Mouse (Mus musculus) ES-CJ7 (cell line): ENCODE data around the gene Tmem184b.

Experiments
- DNase-seq: peaks from one replicate; pipeline ENCODE4 v3.0.0; 2011; ENCODE audit warnings: low read depth, low spot score

The Tmem184b gene

GRCm38 (mm10) chr15:79429994-79430393 is 26.6 kb upstream of the Tmem184b start:
- DNase-seq = no peak

DNA sequence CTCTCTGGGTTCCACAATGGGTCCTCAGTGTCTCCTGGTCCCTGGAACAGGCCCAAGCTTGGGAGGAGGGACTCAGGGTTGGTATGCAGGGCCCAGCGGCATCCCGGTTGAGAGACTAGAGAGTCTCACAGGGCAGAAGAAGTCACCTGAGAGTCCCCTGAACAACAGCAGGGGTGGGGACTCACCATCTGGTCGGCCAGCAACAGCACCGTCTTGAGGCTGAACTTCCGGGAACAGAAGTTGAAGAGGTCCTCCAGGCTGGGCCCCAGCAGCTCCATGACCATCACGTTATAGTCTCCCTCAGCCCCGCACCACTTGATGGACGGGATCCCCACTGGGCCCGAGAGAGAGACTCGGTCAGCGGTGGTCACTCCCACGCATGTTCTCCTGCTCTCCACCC is 26.2 kb upstream of the Tmem184b start:
- no peak for DNase-seq

GRCm38 (mm10) chr15:79428616-79429015 is 25.2 kb upstream of the Tmem184b start:
- no peak for DNase-seq

DNA sequence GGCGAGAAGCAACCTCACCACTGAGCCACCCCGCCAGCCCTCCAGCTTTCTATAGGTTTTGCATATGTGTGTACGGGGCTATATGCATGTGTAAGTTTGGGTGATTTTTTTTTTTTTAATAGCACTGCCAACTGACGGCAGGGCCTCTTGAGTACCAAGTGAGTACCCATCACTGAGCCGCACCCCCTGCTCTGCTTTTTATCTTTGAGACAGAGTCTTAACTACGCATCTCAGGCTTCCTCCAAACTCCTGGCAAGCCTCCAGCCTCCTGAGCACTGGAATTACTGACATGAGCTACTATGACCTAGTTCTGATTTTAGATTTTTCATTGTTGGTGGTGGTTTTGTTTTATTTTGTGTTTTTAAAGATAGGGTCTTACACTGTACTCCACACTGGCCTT is 24.1 kb upstream of the Tmem184b start:
- no peak for DNase-seq

DNA sequence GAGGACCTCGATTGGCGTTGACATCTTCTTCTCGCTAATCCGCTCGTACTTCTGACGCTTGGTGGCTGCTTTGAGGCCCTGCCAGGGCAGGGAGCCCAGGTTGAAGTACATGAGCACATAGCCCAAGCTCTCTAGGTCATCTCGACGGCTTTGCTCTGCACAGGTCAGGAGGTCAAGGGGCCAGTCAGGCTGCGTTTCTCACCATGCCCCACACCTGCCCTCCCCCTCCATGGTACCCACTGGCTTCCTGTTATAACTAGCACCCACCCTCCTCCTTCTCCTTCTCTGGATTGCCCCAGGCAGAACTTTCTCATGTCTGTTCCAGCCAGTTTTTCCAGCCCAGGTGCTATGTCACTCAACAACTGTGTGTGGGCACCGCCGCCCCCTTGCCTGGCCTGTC is 22.1 kb upstream of the Tmem184b start:
- no peak for DNase-seq

GRCm38 (mm10) chr15:79424602-79425001 is 21.2 kb upstream of the Tmem184b start:
- DNase-seq = no peak

DNA sequence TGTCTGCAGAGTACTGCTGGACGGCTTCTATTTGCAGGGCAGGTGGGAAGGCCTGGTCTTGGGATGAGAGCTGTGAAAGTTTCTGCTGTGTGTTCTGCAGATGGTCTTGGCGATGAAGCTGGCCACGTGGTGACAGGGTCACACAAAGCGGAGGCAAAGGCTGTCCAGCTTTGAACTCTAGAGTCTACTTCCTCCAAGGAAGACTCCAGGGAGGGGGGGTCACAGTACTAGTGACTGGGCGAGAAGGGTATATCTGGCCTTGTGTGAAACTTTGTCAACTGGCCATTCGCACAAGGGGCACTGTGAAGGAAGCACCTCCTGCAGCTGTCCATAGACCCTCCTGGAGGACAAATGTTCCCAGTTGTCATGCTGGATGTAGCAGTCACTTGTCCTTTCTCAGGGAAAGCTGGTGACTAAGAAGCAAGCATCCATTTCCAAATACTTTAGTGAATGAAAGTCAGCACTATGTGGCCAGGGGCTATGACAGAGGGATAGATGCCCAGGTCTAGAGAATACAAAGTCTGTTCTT is 19.4 kb upstream of the Tmem184b start:
- no peak for DNase-seq

DNA sequence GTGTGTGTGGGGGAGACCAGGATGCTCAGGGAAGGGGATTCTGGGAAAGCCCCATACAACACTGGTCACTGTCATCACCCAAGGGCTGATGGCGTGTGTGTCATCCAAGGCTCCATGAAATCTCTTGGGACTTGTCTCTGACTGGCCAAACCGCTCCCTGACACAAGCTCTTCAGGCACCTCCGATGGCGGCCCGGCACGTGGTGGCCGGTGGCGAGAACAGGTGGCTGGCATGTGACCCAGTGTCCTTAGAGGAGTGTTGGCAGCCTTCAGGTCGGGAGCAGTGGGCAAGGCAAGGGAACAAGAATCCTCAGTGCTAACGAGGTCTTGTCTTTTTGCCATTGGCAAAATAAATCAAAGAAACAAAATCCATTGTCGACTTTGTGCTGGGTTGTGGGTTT is 15.3 kb upstream of the Tmem184b start:
- DNase-seq = no peak

- no peak for DNase-seq
Observed at GRCm38 (mm10) chr15:79418265-79418664, 14.9 kb upstream of the Tmem184b start.

GRCm38 (mm10) chr15:79417379-79417778 is 14.0 kb upstream of the Tmem184b start:
- DNase-seq = no peak

- peak; percentile 89 for DNase-seq
Observed at GRCm38 (mm10) chr15:79416460-79417085, 13.2 kb upstream of the Tmem184b start.

DNA sequence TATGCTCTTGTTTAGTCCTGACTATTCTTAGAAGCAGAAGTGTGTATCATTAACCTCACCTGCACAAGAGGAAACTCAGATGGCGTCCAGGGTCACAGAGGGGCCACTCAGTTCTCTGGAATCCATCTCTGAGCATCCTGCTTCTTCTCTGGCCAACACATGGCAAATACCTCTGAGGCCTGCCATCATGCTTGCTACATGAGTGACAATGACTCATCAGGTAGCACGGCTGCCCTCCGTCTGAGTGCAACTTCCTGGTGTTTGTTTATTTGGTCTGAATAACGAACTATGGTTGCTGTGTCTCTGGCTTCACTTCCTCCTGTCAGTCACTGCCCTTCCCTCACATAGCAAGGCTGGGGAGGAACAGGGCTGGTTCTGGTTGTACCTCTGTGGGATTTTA is 11.1 kb upstream of the Tmem184b start:
- no peak for DNase-seq

GRCm38 (mm10) chr15:79413802-79414201 is 10.4 kb upstream of the Tmem184b start:
- DNase-seq = no peak

GRCm38 (mm10) chr15:79413201-79413600 is 9.8 kb upstream of the Tmem184b start:
- no peak for DNase-seq

DNA sequence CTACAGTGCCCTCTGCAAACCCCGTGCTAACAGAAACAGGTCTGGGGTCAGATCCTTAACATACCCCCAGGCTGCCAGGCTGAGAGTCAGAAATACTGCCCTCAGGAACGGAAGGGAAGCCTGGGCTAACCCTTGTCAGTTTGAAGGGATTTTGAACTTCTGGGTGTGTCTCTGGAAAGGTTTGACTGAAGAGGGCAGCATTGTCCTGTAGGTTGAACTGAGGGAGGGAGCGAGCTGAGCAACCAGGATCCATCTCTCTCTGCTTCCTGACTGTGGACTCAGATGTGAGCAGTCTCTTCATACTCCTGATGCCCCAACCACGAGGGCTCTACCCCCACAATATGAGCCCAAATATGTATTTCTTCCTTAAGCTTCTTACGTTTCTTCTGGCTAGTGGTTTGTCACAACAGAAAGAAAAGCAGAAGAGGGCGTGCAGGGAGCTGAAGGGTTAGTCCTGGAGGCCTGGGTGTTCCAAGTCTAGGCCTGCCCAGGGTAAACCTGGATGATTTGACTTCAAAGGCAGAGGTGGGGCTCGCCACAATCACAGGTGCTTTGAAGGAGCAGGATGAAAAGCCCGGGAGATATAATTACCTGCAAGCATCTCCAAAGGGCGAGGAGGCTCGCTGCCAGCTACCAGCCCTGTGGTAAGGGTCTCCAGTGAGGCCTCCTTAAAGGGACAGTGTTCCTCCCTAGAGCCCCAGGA is 8.1 kb upstream of the Tmem184b start:
- DNase-seq = peak; percentile 68

- DNase-seq = no peak
Observed at GRCm38 (mm10) chr15:79409077-79409573, 5.8 kb upstream of the Tmem184b start.

DNA sequence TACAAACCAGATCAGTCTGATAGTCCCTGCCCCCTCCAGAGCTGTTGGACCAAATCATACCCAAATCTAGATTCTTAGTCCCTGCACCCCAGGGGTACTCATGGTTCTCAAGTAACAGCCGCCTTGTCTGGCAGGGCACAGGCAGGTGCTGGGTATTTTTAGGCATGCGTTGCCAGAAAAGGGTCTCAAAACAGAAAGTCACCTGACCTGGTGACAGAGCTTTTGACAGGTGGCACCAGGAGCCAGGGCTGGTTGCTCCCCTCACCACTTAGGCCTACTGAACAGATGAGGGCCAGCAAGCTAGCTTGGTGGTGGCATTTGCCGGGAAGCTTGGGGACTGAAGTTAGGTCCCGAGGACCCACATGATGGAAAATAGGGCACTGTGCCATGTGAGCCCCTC is 3.2 kb upstream of the Tmem184b start:
- DNase-seq = no peak

DNA sequence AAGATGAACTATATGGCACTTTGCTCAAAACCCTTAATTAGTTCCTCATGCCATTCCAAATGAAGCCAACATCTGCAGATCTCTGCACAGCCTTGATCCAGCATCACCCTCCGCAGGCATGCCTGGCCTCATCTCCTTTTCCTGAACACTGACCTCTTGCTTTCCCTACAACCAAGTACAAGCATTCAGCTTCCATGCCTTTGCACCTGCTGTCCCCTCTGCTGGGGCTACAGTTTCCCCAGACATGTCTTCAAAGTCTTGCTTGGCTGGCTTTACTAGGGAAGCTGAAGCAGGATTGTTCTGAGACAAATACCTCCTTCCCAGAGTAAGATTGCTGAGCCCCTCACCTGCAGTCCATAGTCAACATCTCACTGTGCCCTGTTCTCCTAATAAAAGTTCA is 908 bp upstream of the Tmem184b start:
- DNase-seq = no peak

- no peak for DNase-seq
Observed at GRCm38 (mm10) chr15:79403763-79404210, 418 bp upstream of the Tmem184b start.

DNA sequence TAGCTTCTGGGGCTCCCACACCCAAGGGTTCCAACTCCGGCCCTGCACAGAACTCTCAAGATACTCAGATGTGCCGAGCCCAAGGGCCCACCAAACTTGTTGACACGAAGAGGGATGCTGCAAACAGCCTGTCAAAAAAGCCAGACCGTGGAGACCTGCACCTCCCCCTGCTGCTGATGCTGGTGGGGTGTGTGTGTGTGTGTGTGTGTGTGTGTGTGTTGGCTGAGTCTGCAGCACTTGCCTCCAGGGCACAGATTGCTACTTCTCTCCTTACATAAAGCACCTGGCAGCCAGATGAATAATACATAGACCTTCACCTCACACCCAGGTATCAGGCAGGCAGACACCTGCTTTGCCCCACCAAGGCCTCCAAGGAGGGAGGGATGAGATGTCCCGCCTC is 1.2 kb downstream of the Tmem184b start:
- peak; percentile 39 for DNase-seq

- DNase-seq = no peak
Observed at GRCm38 (mm10) chr15:79400975-79401365, 2.4 kb downstream of the Tmem184b start.

DNA sequence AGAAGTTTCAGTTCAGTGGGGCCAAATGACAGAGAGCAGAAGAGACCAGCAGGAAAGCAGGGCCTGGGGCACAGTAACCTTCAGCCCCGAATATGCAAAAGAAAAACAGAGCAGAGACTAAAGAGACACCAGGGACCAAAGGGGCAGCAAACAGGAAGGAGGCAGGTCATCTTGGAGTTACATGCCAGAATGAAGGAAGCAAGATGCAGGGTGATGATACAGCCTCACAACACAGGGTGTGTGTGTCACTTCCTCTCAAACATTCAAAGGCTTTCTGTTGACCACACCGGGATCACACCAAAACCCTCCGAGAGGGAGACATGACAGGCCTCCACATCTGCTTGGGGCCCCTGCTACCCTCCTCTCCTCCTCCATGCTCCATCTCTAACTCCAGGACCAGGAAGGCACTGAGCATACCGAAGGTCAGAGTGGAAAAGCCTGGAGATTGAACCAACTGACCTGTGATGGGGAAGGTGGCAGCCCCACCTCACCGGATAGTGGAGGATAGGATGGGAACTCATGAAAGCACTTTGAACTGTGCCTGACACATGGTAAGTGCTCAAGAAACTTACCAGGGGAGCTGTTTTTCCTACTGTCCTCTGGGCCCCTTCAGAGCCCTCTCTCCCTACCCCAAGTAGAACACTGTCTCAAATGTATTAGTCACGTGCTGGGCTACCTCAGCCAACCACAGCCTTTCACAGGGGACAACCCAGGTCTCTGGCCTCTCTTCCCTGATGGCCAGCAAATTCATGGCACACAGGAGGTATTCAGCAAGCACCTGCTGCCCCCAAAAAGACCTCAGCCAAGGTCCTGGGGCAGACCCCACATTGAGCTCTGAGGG is 3.0 kb downstream of the Tmem184b start:
- DNase-seq = peak; percentile 56
